Mouse (Mus musculus) right cerebral cortex, postnatal 36 days (tissue): ENCODE results near the gene Vmn1r173.
"Not testable (repeated sequence)": the region's sequence is repeated elsewhere in the genome, so short reads cannot be mapped to it uniquely, and the experiment has no call there.

ENCODE experiments used
- DNase-seq, 2 experiments: peaks; one replicate each; pipeline ENCODE4 v3.0.0; 2022; ENCODE audit warnings: low spot score in 2 of 2, mixed read lengths in 1 of 2

Gene Vmn1r173

GRCm38 (mm10) chr7:23700403-23700802 lies at the start of gene Vmn1r173:
Vmn1r173 (plus strand) TSS chr7:23700703.
- not testable (repeated sequence) for DNase-seq

- DNase-seq, result no peak
These were observed 42.5 kb upstream of the Vmn1r173 start, which contains the start of gene Vmn1r172 for GRCm38 (mm10) chr7:23658016-23658415. Vmn1r172 (plus strand) TSS chr7:23658316.

- DNase-seq, result not testable (repeated sequence)
These were observed 51.5 kb downstream of the Vmn1r173 start, which contains the start of gene Vmn1r174 for GRCm38 (mm10) chr7:23751970-23752369. Vmn1r174 (plus strand) TSS chr7:23752270.
